Mouse (Mus musculus) testis, adult 2 months (tissue): ENCODE data around the gene Zfp444.

Experiments used
- CTCF ChIP-seq: fragments of 200-500 bp; IDR thresholded peaks from 2 replicates; pipeline ENCODE4 v1.5.1; 2012; ENCODE audit warnings: low read depth, mild to moderate bottlenecking, inconsistent platforms, low read length, moderate library complexity; ENCODE audit not compliant: control insufficient read depth, insufficient read depth, insufficient replicate concordance
- POLR2A ChIP-seq: fragments of 200-500 bp; IDR thresholded peaks from 2 replicates; pipeline ENCODE4 v1.6.1; 2012; ENCODE audit warnings: low read depth, mild to moderate bottlenecking, inconsistent platforms, low read length, moderate library complexity; ENCODE audit not compliant: control insufficient read depth

DNA sequence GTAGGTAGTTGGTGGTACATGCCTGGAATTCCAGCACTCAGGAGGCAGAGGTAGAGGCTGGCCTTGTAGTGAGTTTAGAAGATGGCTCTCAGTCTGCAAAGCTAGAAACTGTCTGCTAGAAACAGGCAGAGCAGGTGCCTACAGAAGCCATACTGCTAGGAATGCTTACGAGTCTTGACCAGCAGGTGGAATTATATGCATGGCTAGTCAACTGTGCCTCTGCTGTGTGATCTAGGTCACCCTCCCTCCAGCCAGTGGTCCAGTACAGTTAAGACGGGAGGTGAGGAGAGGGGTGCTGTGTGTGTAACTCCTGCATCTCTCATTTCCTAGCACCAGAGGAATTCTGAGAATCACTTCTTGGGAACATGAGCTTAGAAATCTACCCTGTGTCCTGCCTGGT is 14.7 kb downstream of the Zfp444 start:
- TF ChIP-seq CTCF, result no peak
- TF ChIP-seq POLR2A, result no peak
